ENCODE assay signal across 9 mouse cellular contexts in genomic region chr11:36677321-36678056, GRCm38 (mm10).
DNase-seq lines count a peak whose midpoint lies in the region; ATAC-seq lines count a peak whose summit lies in the region.
"Had no signal": no experiment of that assay in that cellular context is flagged by ENCODE, and none has a peak within 500 bp of the region (broad histone marks: within the 10 kb centered on the region; RNA-seq: fewer than 3 reads in every experiment).

No protein-coding gene starts in this region.

- ATAC-seq in megakaryocyte, adult 5-6 weeks (ENCODE audit: poor library complexity, severe bottlenecking): no peak
- peak; percentile 91 for ATAC-seq in midbrain, embryonic 11.5 days (ENCODE audit: low FRiP score)
- ATAC-seq: Patski had no signal

- peaks cover 13% of the 10 kb centered on the region for H3K27me3 ChIP-seq in megakaryocyte, embryonic 14.5 days (replicated peaks)
- no peaks in the 10 kb centered on the region for H3K27me3 ChIP-seq in midbrain, embryonic 11.5 days (ENCODE audit: control insufficient read depth, insufficient read depth, low read length)

- H3K4me2 ChIP-seq in midbrain, embryonic 11.5 days: peak overlapping the region; percentile 44

- DNase-seq in embryo, embryonic 10.5 days (ENCODE audit: low spot score): peak; percentile 83
- peak; percentile 2 to 9 for DNase-seq in heart, postnatal 14 days
- peak; percentile 59 to 60 for DNase-seq in layer of hippocampus, postnatal 10 days (ENCODE audit: low spot score in 2 of 2)
- DNase-seq in midbrain, embryonic 11.5 days (ENCODE audit: low spot score, missing footprints): peak; percentile 94
- peak; percentile 72 for DNase-seq in telencephalon, adult 2 months (ENCODE audit: low read depth, low spot score)
- no peak for DNase-seq in urinary bladder, postnatal 10 days (ENCODE audit: low spot score)

- no peaks in the 10 kb centered on the region for H3K9me3 ChIP-seq in megakaryocyte, embryonic 14.5 days
- no peaks in the 10 kb centered on the region for H3K9me3 ChIP-seq in midbrain, embryonic 11.5 days (ENCODE audit: control insufficient read depth, low read length)

- H3K4me3 ChIP-seq in megakaryocyte, embryonic 14.5 days (replicated peaks): peak overlapping the region; percentile 88
- peak overlapping the region; percentile 48 for H3K4me3 ChIP-seq in midbrain, embryonic 11.5 days (ENCODE audit: low read depth, low read length)

- WGBS in midbrain, embryonic 11.5 days: under 1% methylated on average over 23 of the region's 23 CpGs

- peaks cover 3% of the 10 kb centered on the region; the same call in 1 of the 2 replicates for H3K4me1 ChIP-seq in megakaryocyte, embryonic 14.5 days
- peaks cover 24% of the 10 kb centered on the region for H3K4me1 ChIP-seq in midbrain, embryonic 11.5 days (ENCODE audit: control insufficient read depth, insufficient read depth, low read length)

- peak overlapping the region; percentile 76 for H3K9ac ChIP-seq in midbrain, embryonic 11.5 days (ENCODE audit: low read length)

- no peaks in the 10 kb centered on the region for H3K36me3 ChIP-seq in megakaryocyte, embryonic 14.5 days (replicated peaks; ENCODE audit: low read length)
- H3K36me3 ChIP-seq in midbrain, embryonic 11.5 days (ENCODE audit: control insufficient read depth, insufficient read depth, low read length): no peaks in the 10 kb centered on the region

- peak overlapping the region; percentile 96 for H3K27ac ChIP-seq in midbrain, embryonic 11.5 days (ENCODE audit: low read depth, low read length)

- intact Hi-C loops in heart, postnatal 14 days (cut with DNase I): no loop called here
